Mouse (Mus musculus) liver, postnatal 0 days (tissue): Measurements from ENCODE around the gene Usmg5. TPM values are rescaled to one million over a fixed set of nuclear protein-coding genes. Genes with fewer than 3 reads are reported as not detected.

Experiments
- ATAC-seq: fragments of 200-750 bp; cut with Nextera tagmentation; 2 replicates; pipeline ENCODE4 v1.8.0; 2017; ENCODE audit warnings: mild to moderate bottlenecking, moderate library complexity
- DNase-seq: peaks from one replicate; pipeline ENCODE4 v3.0.0-alpha.2; 2016
- H3K27ac ChIP-seq: fragments of 300-500 bp; sonication (generic); 2 replicates; pipeline ENCODE4 v1.5.1; 2014; ENCODE audit warnings: antibody characterized with exemption, moderate library complexity, mild to moderate bottlenecking, low read depth
- H3K27me3 ChIP-seq: fragments of 300-500 bp; sonication (generic); 2 replicates; pipeline ENCODE4 v1.6.1; 2014; ENCODE audit warnings: low read length, control low read depth, mixed read lengths; ENCODE audit not compliant: insufficient read depth
- H3K36me3 ChIP-seq: fragments of 300-500 bp; sonication (generic); replicated peaks from 2 replicates; pipeline ENCODE4 v1.6.1; 2014; ENCODE audit warnings: mild to moderate bottlenecking, control low read depth, low read length, moderate library complexity, mixed read lengths; ENCODE audit not compliant: insufficient read depth
- H3K4me1 ChIP-seq: fragments of 300-500 bp; sonication (generic); 2 replicates; pipeline ENCODE4 v1.6.1; 2014; ENCODE audit warnings: antibody characterized with exemption, mild to moderate bottlenecking, control low read depth; ENCODE audit not compliant: insufficient read depth
- H3K4me2 ChIP-seq: fragments of 300-500 bp; sonication (generic); 2 replicates; pipeline ENCODE4 v1.6.1; 2014; ENCODE audit warnings: low read depth, mild to moderate bottlenecking, low read length, moderate library complexity, mixed read lengths
- H3K4me3 ChIP-seq: fragments of 300-500 bp; sonication (generic); 2 replicates; pipeline ENCODE4 v1.5.1; 2014; ENCODE audit warnings: low read depth, low read length
- H3K9ac ChIP-seq: fragments of 300-500 bp; sonication (generic); replicated peaks from 2 replicates; pipeline ENCODE4 v1.6.1; 2014; ENCODE audit warnings: mild to moderate bottlenecking, moderate library complexity
- H3K9me3 ChIP-seq: fragments of 300-500 bp; sonication (generic); 2 replicates; pipeline ENCODE4 v1.6.1; 2016; ENCODE audit warnings: mild to moderate bottlenecking, control low read depth, low read length, mixed read lengths
- CTCF ChIP-seq: sonication (generic); IDR thresholded peaks from 2 replicates; pipeline ENCODE4 v1.5.1; 2016; ENCODE audit warnings: antibody characterized with exemption, low read depth
- EP300 ChIP-seq: IDR thresholded peaks from 2 replicates; pipeline ENCODE4 v1.6.1; 2016; ENCODE audit warnings: antibody characterized with exemption, low read depth, mild to moderate bottlenecking
- WGBS: fragments of 180-500 bp; shearing (Covaris S2); extraction: QIAGEN DNeasy Blood & Tissue Kit; methylation state at CpG from one replicate; pipeline ENCODE4 v1.1.7; 2014; ENCODE audit not compliant: insufficient replicate concordance; 5-methylcytosine and 5-hydroxymethylcytosine counted together
- polyA plus RNA-seq: library from polyadenylated mRNA; unstranded; fragments of >200 nt; fragmentation: Nextera tagmentation; extraction: Ambion mirVana; gene quantifications from 2 replicates; pipeline ENCODE4 v1.2.1, GENCODE M21; 2015

The Usmg5 gene
- polyA plus RNA-seq, 1 experiment from 2014 or later: 1,426 TPM

DNA sequence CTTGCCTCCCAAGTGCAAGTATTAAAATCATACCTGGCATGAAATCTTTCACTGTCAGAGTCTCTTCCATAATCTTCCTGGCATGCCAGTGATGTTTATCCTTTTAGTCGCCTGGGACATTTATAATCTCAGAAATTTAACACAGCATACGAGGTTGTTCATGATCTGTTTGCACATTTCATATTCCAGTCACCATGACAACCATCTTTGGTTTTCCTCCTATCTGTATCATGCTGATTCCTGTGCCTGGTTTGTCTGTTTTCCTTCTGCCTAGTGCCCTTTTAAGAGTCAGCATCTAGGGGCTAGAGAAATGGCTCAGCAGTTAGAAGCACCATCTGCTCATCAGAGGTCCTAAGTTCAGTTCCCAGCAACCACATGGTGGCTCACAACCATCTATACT, 28.2 kb upstream of the Usmg5 start:
- Histone ChIP-seq H3K9ac (no peak overlapping the region), H3K4me3 (no peak overlapping the region), H3K27me3 (no peaks in the 10 kb centered on the region), H3K4me2 (no peak overlapping the region), H3K36me3 (peaks cover 54% of the 10 kb centered on the region), H3K27ac (no peak overlapping the region), H3K9me3 (no peaks in the 10 kb centered on the region), H3K4me1 (no peaks in the 10 kb centered on the region)
- TF ChIP-seq CTCF (no peak), EP300 (no peak)
- DNase-seq (no peak), ATAC-seq (no peak)
- WGBS: 67% methylated on average over 2 of the region's 2 CpGs

DNA sequence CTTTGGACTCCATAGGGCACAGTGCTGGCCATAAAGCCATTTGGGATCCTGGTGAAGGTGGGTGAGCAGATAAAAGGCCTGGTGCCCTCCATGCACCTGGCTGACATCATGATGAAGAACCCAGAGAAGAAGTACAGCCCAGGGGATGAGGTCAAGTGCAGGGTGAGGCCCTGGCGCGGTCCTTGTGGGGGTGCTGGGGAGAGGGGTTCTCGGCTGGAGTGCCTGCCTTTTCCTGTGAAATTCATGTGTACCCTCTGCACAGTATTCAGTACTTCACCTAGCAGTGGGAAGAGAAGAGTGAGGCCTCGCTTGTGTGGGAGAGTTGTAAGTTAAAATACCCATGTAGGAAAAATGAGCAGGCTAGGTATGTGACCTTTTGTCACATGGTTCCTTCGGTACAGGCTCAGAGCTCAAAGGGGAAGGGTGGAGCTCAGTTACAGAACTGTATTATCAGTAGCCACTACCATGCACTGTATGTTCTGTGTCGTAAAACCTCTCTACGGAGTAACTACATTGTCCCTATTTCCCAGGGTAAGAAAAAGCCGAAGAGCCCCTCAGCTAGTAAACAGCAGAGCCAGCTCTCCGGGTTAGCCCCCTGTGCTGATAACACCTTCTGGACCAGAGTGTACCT, 14.3 kb upstream of the Usmg5 start:
- 83% methylated on average over 9 of the region's 9 CpGs for WGBS
- H3K9me3 ChIP-seq: no peaks in the 10 kb centered on the region
- no peaks in the 10 kb centered on the region for H3K27me3 ChIP-seq
- ATAC-seq (no peak), DNase-seq (no peak)
- TF ChIP-seq CTCF: no peak
- no peak for TF ChIP-seq EP300
- peaks cover 88% of the 10 kb centered on the region for H3K36me3 ChIP-seq
- no peak overlapping the region for H3K4me3 ChIP-seq
- H3K9ac ChIP-seq: no peak overlapping the region
- H3K4me1 ChIP-seq: no peaks in the 10 kb centered on the region
- no peak overlapping the region for H3K27ac ChIP-seq
- H3K4me2 ChIP-seq: no peak overlapping the region

DNA sequence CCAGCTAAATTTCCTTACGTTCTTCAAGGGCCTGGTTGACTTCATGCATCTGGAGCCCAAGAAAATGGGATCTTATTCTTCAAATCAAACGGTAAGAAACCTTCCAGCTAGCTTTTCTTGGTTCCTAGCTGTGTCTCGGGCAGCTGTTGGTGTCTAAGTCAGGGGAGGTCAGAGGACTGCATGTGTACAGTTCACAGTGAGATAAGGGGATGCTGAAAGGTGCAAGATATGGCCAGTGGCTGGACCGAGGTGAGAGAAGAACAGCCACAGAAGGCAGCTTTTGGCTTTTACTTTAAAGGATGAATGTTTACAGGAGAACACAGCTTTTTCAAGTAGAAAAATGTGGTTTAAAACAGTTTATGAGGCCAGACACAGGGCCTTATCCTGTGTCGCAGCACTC, 10.6 kb upstream of the Usmg5 start:
- H3K4me1 ChIP-seq: no peaks in the 10 kb centered on the region

DNA sequence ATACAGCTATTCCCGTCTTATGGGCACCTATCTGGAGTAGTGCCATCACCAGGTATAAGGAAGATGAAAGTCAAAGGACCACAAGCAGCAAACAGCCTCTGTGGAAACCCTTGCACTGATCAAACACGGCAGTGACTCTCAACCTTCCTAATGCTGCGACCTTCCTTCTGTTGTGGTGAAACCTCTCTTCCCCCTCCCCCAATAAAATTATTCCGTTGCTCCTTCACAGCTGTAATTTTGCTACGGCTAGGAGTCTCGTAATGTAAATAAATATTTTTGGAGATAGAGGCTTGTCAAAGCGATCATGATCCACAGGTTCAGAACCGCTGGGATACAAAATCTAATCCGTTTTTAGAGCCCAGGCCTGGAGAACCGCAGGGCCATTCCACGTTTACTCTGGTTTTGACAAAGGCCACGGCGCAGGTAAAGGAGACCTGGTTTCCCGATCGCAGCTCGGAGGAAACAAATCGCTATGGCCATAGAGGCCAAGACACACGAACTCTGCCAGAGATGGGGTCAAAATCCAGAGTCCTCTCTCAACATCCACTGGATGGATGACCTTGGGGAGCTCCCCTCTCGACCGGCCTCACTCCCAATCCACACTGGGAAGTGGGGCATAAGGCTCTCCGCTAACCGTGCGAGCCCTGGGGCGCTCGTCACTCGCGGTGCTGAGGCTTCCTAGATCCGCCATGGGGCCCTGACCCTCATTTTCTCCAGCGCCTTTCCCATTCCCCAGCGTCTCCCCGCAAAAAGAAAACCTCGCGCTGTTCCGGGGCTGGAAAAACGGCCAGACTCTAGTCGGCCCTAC, 525 bp downstream of the Usmg5 start:
- Histone ChIP-seq H3K27me3 (no peaks in the 10 kb centered on the region), H3K4me3 (peak overlapping the region; percentile 74), H3K4me1 (peaks cover 7% of the 10 kb centered on the region; the same call in 1 of the 2 replicates), H3K36me3 (peaks cover 19% of the 10 kb centered on the region), H3K9me3 (no peaks in the 10 kb centered on the region), H3K4me2 (peak overlapping the region; percentile 95), H3K27ac (peak overlapping the region; percentile 92), H3K9ac (peak overlapping the region; percentile 88)
- no peak for TF ChIP-seq EP300
- TF ChIP-seq CTCF: no peak
- DNase-seq: no peak
- ATAC-seq: peak; percentile 67
- WGBS: 1% methylated on average over 36 of the region's 36 CpGs

More for the DNA sequence above, 10.6 kb upstream of the Usmg5 start:
- Histone ChIP-seq H3K4me3 (no peak overlapping the region), H3K36me3 (peaks cover 84% of the 10 kb centered on the region), H3K9ac (no peak overlapping the region), H3K4me2 (no peak overlapping the region), H3K27me3 (no peaks in the 10 kb centered on the region), H3K9me3 (no peaks in the 10 kb centered on the region), H3K27ac (no peak overlapping the region)
- DNase-seq (no peak), ATAC-seq (no peak)
- 75% methylated on average over 5 of the region's 5 CpGs for WGBS
- TF ChIP-seq EP300: no peak
- no peak for TF ChIP-seq CTCF

DNA sequence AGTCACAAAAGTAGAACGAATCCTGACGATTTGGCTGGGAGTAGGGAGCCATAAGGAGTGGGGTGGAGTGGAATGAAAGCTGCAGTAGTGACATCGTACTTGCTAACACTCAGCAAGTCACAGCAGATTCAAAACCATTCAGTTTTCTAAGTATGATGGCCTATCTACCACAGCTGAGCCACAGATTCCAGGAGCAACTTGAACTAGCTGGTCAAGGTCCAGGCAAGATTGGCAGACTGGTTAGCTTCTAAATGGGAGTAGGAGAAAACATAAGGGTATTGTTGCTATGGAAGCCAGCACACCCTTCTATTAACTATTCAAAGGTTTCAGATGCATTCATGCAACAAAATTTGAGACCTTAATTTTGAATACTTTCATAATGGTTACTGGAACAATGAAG, 2.2 kb downstream of the Usmg5 start:
- Histone ChIP-seq H3K27ac (no peak overlapping the region), H3K9me3 (no peaks in the 10 kb centered on the region), H3K36me3 (peaks cover 24% of the 10 kb centered on the region), H3K4me3 (no peak overlapping the region), H3K4me2 (peak overlapping the region; percentile 95), H3K4me1 (peaks cover 7% of the 10 kb centered on the region; the same call in 1 of the 2 replicates), H3K27me3 (no peaks in the 10 kb centered on the region), H3K9ac (no peak overlapping the region)
- TF ChIP-seq EP300 (no peak), CTCF (no peak)
- WGBS: 69% methylated on average over 3 of the region's 3 CpGs
- DNase-seq (no peak), ATAC-seq (no peak)

DNA sequence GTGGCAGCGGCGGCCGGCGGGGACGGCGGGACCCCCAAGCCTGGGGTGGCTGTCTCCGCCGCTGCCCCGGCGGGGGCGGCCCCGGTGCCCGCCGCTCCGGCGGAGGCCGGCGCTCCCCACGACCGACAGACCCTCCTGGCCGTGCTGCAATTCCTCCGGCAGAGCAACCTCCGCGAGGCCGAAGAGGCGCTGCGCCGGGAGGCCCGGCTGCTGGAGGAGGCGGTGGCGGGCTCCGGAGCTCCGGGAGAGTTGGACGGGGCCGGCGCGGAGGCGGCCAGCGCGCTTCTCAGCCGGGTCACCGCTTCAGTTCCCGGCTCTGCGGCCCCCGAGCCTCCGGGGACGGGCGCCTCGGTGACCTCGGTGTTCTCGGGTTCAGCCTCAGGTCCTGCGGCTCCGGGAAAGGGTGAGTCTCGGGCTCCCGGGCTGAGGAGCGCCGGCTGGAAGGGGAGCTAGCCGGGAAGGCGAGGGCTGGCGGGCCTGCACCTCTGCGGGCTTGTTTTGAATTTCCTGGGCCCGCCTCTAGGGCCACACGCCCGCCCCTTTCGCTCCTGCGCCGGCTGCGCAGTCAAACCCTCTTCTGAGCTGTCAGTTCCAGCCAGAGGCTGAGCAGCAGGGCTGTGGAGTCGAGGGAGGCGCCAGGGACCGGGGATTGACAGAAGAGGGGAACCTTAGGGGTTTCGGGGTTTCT, 22.4 kb downstream of the Usmg5 start:
- whole genome bisulfite sequencing: under 1% methylated on average over 30 of the region's 72 CpGs
- no peaks in the 10 kb centered on the region for H3K27me3 ChIP-seq
- ATAC-seq: peak; percentile 93
- H3K9ac ChIP-seq: peak overlapping the region; percentile 93
- H3K4me1 ChIP-seq: peaks cover 9% of the 10 kb centered on the region
- peak; percentile 91 for DNase-seq
- peak overlapping the region; percentile 83 for H3K4me2 ChIP-seq
- peak overlapping the region; percentile 92 for H3K4me3 ChIP-seq
- peak overlapping the region; percentile 88 for H3K27ac ChIP-seq
- H3K9me3 ChIP-seq: no peaks in the 10 kb centered on the region
- TF ChIP-seq EP300: no peak
- peak; percentile 42 for TF ChIP-seq CTCF
- peaks cover 23% of the 10 kb centered on the region for H3K36me3 ChIP-seq
